Mouse (Mus musculus) kidney, embryonic 16.5 days (tissue): ENCODE data around the gene Vps45. TPM values are rescaled to one million over a fixed set of nuclear protein-coding genes. Genes with fewer than 3 reads are reported as not detected.
"Not testable (repeated sequence)": the region's sequence is repeated elsewhere in the genome, so short reads cannot be mapped to it uniquely, and the experiment has no call there.

Source experiments
- ATAC-seq: fragments of 200-750 bp; cut with Nextera tagmentation; 2 replicates; pipeline ENCODE4 v1.8.0; 2017; ENCODE audit warnings: moderate TSS enrichment; ENCODE audit not compliant: low FRiP score, low TSS enrichment
- H3K27ac ChIP-seq: fragments of 300-500 bp; sonication (generic); 2 replicates; pipeline ENCODE4 v1.5.1; 2014; ENCODE audit warnings: low read length
- H3K27me3 ChIP-seq: fragments of 300-500 bp; sonication (generic); 2 replicates; pipeline ENCODE4 v1.6.1; 2014; ENCODE audit warnings: low read length, control low read depth, mixed read lengths; ENCODE audit not compliant: insufficient read depth
- H3K36me3 ChIP-seq: fragments of 300-500 bp; sonication (generic); 2 replicates; pipeline ENCODE4 v1.6.1; 2014; ENCODE audit warnings: low read length, control low read depth, mixed read lengths; ENCODE audit not compliant: insufficient read depth
- H3K4me1 ChIP-seq: fragments of 300-500 bp; sonication (generic); 2 replicates; pipeline ENCODE4 v1.6.1; 2014; ENCODE audit warnings: low read length, control low read depth, mixed read lengths; ENCODE audit not compliant: insufficient read depth
- H3K4me2 ChIP-seq: fragments of 300-500 bp; sonication (generic); replicated peaks from 2 replicates; pipeline ENCODE4 v1.6.1; 2014; ENCODE audit warnings: low read depth, low read length
- H3K4me3 ChIP-seq: fragments of 300-500 bp; sonication (generic); 2 replicates; pipeline ENCODE4 v1.5.1; 2014; ENCODE audit warnings: mild to moderate bottlenecking, low read length
- H3K9ac ChIP-seq: fragments of 300-500 bp; sonication (generic); replicated peaks from 2 replicates; pipeline ENCODE4 v1.6.1; 2014; ENCODE audit warnings: low read length
- H3K9me3 ChIP-seq: fragments of 300-500 bp; sonication (generic); 2 replicates; pipeline ENCODE4 v1.6.1; 2016; ENCODE audit warnings: low read length, control low read depth
- WGBS: fragments of 180-500 bp; shearing (Covaris S2); extraction: QIAGEN DNeasy Blood & Tissue Kit; methylation state at CpG from one replicate; pipeline ENCODE4 v1.1.7; 2014; 5-methylcytosine and 5-hydroxymethylcytosine counted together
- polyA plus RNA-seq: library from polyadenylated mRNA; unstranded; fragments of >200 nt; fragmentation: Nextera tagmentation; extraction: Ambion mirVana; gene quantifications from 2 replicates; pipeline ENCODE4 v1.2.1, GENCODE M21; 2015

The Vps45 gene
- polyA plus RNA-seq, 1 experiment from 2014 or later, result 37.0 TPM

GRCm38 (mm10) chr3:96064217-96064616 lies 6.0 kb upstream of the Vps45 start:
- ATAC-seq, result no peak
- no peak overlapping the region for H3K4me2 ChIP-seq
- no peaks in the 10 kb centered on the region for H3K9me3 ChIP-seq
- H3K27me3 ChIP-seq, result no peaks in the 10 kb centered on the region
- no peaks in the 10 kb centered on the region for H3K4me1 ChIP-seq
- no peak overlapping the region for H3K9ac ChIP-seq
- H3K4me3 ChIP-seq, result no peak overlapping the region
- no peak overlapping the region for H3K27ac ChIP-seq
- WGBS, result 71% methylated on average over 3 of the region's 3 CpGs
- no peaks in the 10 kb centered on the region for H3K36me3 ChIP-seq

- Histone ChIP-seq H3K9me3 (no peaks in the 10 kb centered on the region), H3K4me3 (no peak overlapping the region), H3K27me3 (no peaks in the 10 kb centered on the region), H3K9ac (no peak overlapping the region), H3K4me1 (peaks cover 4% of the 10 kb centered on the region), H3K36me3 (no peaks in the 10 kb centered on the region), H3K27ac (no peak overlapping the region), H3K4me2 (no peak overlapping the region)
- ATAC-seq, result no peak
- WGBS, result 82% methylated on average over 2 of the region's 2 CpGs
Observed at GRCm38 (mm10) chr3:96063299-96063698, 5.0 kb upstream of the Vps45 start.

- Histone ChIP-seq H3K36me3 (no peaks in the 10 kb centered on the region), H3K27me3 (no peaks in the 10 kb centered on the region), H3K9me3 (no peaks in the 10 kb centered on the region), H3K27ac (no peak overlapping the region), H3K4me1 (peaks cover 12% of the 10 kb centered on the region), H3K4me3 (no peak overlapping the region), H3K4me2 (no peak overlapping the region), H3K9ac (no peak overlapping the region)
- 80% methylated on average over 1 of the region's 1 CpGs for WGBS
- ATAC-seq, result no peak
Observed at GRCm38 (mm10) chr3:96060146-96060545, 1.9 kb upstream of the Vps45 start.

GRCm38 (mm10) chr3:96057747-96058204 lies 490 bp downstream of the Vps45 start:
- under 1% methylated on average over 26 of the region's 26 CpGs for WGBS

GRCm38 (mm10) chr3:96056031-96056430 lies 2.2 kb downstream of the Vps45 start:
- Histone ChIP-seq H3K9ac (no peak overlapping the region), H3K27me3 (no peaks in the 10 kb centered on the region), H3K36me3 (no peaks in the 10 kb centered on the region), H3K4me1 (peaks cover 12% of the 10 kb centered on the region), H3K9me3 (no peaks in the 10 kb centered on the region), H3K4me3 (no peak overlapping the region), H3K4me2 (no peak overlapping the region), H3K27ac (no peak overlapping the region)
- WGBS, result 88% methylated on average over 4 of the region's 4 CpGs
- ATAC-seq, result no peak

More at GRCm38 (mm10) chr3:96057747-96058204, 490 bp downstream of the Vps45 start:
- Histone ChIP-seq H3K36me3 (no peaks in the 10 kb centered on the region), H3K27me3 (no peaks in the 10 kb centered on the region), H3K27ac (peak overlapping the region; percentile 90), H3K9ac (peak overlapping the region; percentile 74), H3K9me3 (no peaks in the 10 kb centered on the region), H3K4me1 (peaks cover 12% of the 10 kb centered on the region), H3K4me2 (peak overlapping the region; percentile 79), H3K4me3 (peak overlapping the region; percentile 72)
- peak; percentile 97 for ATAC-seq

- Histone ChIP-seq H3K27me3 (no peaks in the 10 kb centered on the region), H3K4me3 (no peak overlapping the region), H3K27ac (no peak overlapping the region), H3K9me3 (no peaks in the 10 kb centered on the region), H3K4me2 (no peak overlapping the region), H3K4me1 (peaks cover 12% of the 10 kb centered on the region), H3K36me3 (no peaks in the 10 kb centered on the region), H3K9ac (no peak overlapping the region)
- ATAC-seq, result no peak
- 84% methylated on average over 6 of the region's 6 CpGs for WGBS
Observed at GRCm38 (mm10) chr3:96055294-96055693, 3.0 kb downstream of the Vps45 start.

GRCm38 (mm10) chr3:96051839-96052238 lies 6.4 kb downstream of the Vps45 start:
- Histone ChIP-seq H3K27me3 (no peaks in the 10 kb centered on the region), H3K4me3 (no peak overlapping the region), H3K36me3 (no peaks in the 10 kb centered on the region), H3K9me3 (no peaks in the 10 kb centered on the region), H3K4me2 (no peak overlapping the region), H3K9ac (no peak overlapping the region), H3K4me1 (0 out of 2 replicates have a peak, but pooled peaks cover 4% of the 10 kb centered on the region), H3K27ac (no peak overlapping the region)
- WGBS, result 42% methylated on average over 2 of the region's 2 CpGs
- ATAC-seq, result no peak

GRCm38 (mm10) chr3:96051186-96051585 lies 7.1 kb downstream of the Vps45 start:
- Histone ChIP-seq H3K4me2 (no peak overlapping the region), H3K27ac (no peak overlapping the region), H3K4me3 (no peak overlapping the region), H3K36me3 (peaks cover 2% of the 10 kb centered on the region; the same call in 1 of the 2 replicates), H3K27me3 (no peaks in the 10 kb centered on the region), H3K9ac (no peak overlapping the region), H3K4me1 (no peaks in the 10 kb centered on the region), H3K9me3 (no peaks in the 10 kb centered on the region)
- no peak for ATAC-seq
- 83% methylated on average over 4 of the region's 4 CpGs for WGBS

- WGBS, result 86% methylated on average over 7 of the region's 7 CpGs
- Histone ChIP-seq H3K9ac (no peak overlapping the region), H3K4me2 (no peak overlapping the region), H3K4me1 (no peaks in the 10 kb centered on the region), H3K36me3 (peaks cover 6% of the 10 kb centered on the region; the same call in 1 of the 2 replicates), H3K27me3 (no peaks in the 10 kb centered on the region), H3K4me3 (no peak overlapping the region), H3K9me3 (no peaks in the 10 kb centered on the region), H3K27ac (no peak overlapping the region)
- no peak for ATAC-seq
Observed at GRCm38 (mm10) chr3:96050779-96051178, 7.5 kb downstream of the Vps45 start.

- H3K27ac ChIP-seq, H3K9ac ChIP-seq, H3K9me3 ChIP-seq, H3K27me3 ChIP-seq, ATAC-seq, H3K4me2 ChIP-seq, H3K4me1 ChIP-seq, H3K4me3 ChIP-seq: not testable (repeated sequence)
- H3K36me3 ChIP-seq, result peaks cover 14% of the 10 kb centered on the region
- WGBS, result 93% methylated on average over 3 of the region's 3 CpGs
Observed at GRCm38 (mm10) chr3:96044559-96044958, 13.7 kb downstream of the Vps45 start.
